Mouse (Mus musculus) brain, embryonic 14.5 days (tissue): ENCODE results near the gene Sav1.

Experiments used
- CTCF ChIP-seq: fragments of 200-500 bp; IDR thresholded peaks from 2 replicates; pipeline ENCODE4 v1.5.1; 2012; ENCODE audit warnings: inconsistent platforms, mild to moderate bottlenecking, moderate library complexity, borderline replicate concordance; ENCODE audit not compliant: insufficient read depth, insufficient read length; ENCODE audit errors: extremely low read depth
- POLR2A ChIP-seq: fragments of 200-500 bp; IDR thresholded peaks from 2 replicates; pipeline ENCODE4 v1.6.1; 2012; ENCODE audit warnings: mild to moderate bottlenecking, inconsistent platforms, borderline replicate concordance; ENCODE audit not compliant: poor library complexity, insufficient read depth, insufficient read length, severe bottlenecking; ENCODE audit errors: extremely low read depth

GRCm38 (mm10) chr12:70005103-70005502, 18.3 kb upstream of the Sav1 start:
- TF ChIP-seq CTCF (no peak), POLR2A (no peak)
